Comparison of ENCODE assay signal across 15 mouse cellular contexts in genomic region chr5:51108737-51109136, GRCm38 (mm10).
"Had no signal": no experiment of that assay in that cellular context is flagged by ENCODE, and none has a peak within 500 bp of the region (broad histone marks: within the 10 kb centered on the region; RNA-seq: fewer than 3 reads in every experiment).

No protein-coding gene starts in this region.

- H3K27me3 ChIP-seq: limb, embryonic 15.5 days; liver, embryonic 12.5 days; megakaryocyte, embryonic 14.5 days; midbrain, embryonic 12.5 days; neural tube, embryonic 12.5 days; stomach, embryonic 15.5 days had no signal

- DNase-seq: kidney, adult 9 months; kidney, postnatal 36 days; lung, postnatal 10 days; lung, postnatal 4 days; right cerebral cortex, postnatal 14 days; thymus, adult 2 months; thymus, postnatal 25 days had no signal

- H3K9me3 ChIP-seq: limb, embryonic 15.5 days; liver, embryonic 12.5 days; megakaryocyte, embryonic 14.5 days; midbrain, embryonic 12.5 days; neural tube, embryonic 12.5 days; stomach, embryonic 15.5 days had no signal

- H3K36me3 ChIP-seq: limb, embryonic 15.5 days; liver, embryonic 12.5 days; midbrain, embryonic 12.5 days; neural tube, embryonic 12.5 days; stomach, embryonic 15.5 days had no signal

- ATAC-seq: liver, embryonic 12.5 days had no signal

- H3K4me3 ChIP-seq: limb, embryonic 15.5 days; liver, embryonic 12.5 days; megakaryocyte, embryonic 14.5 days; midbrain, embryonic 12.5 days; neural tube, embryonic 12.5 days; stomach, embryonic 15.5 days had no signal

- H3K9ac ChIP-seq: limb, embryonic 15.5 days; liver, embryonic 12.5 days; lung, embryonic 14.5 days; midbrain, embryonic 12.5 days; neural tube, embryonic 12.5 days; stomach, embryonic 15.5 days had no signal

- H3K27ac ChIP-seq: kidney, postnatal 0 days; limb, embryonic 15.5 days; liver, embryonic 12.5 days; midbrain, embryonic 12.5 days; neural tube, embryonic 12.5 days; stomach, embryonic 15.5 days had no signal

- H3K4me2 ChIP-seq: limb, embryonic 15.5 days; liver, embryonic 12.5 days; lung, embryonic 14.5 days; midbrain, embryonic 12.5 days; neural tube, embryonic 12.5 days; stomach, embryonic 15.5 days had no signal

- H3K4me1 ChIP-seq: limb, embryonic 15.5 days; liver, embryonic 12.5 days; megakaryocyte, embryonic 14.5 days; midbrain, embryonic 12.5 days; neural tube, embryonic 12.5 days; stomach, embryonic 15.5 days had no signal
